Mouse (Mus musculus) heart, postnatal 0 days (tissue): ENCODE results near the gene Kcnc2.

Experiments used
- CTCF ChIP-seq: IDR thresholded peaks from 2 replicates; pipeline ENCODE4 v1.5.1; 2016; ENCODE audit warnings: antibody characterized with exemption, control low read depth, low read depth
- EP300 ChIP-seq: IDR thresholded peaks from 2 replicates; pipeline ENCODE4 v1.6.1; 2016; ENCODE audit warnings: antibody characterized with exemption, low read depth

- no peak for TF ChIP-seq CTCF
- no peak for TF ChIP-seq EP300
Observed at GRCm38 (mm10) chr10:112423327-112423726, 152.4 kb downstream of the Kcnc2 start.
